In genomic region chr2:164867566-164867965, GRCm38 (mm10) we compare ENCODE assay signal across 9 mouse cellular contexts. TPM values are rescaled to one million over a fixed set of nuclear protein-coding genes. Genes with fewer than 3 reads are reported as not detected.
DNase-seq lines count a peak whose midpoint lies in the region; ATAC-seq lines count a peak whose summit lies in the region.
"Had no signal": no experiment of that assay in that cellular context is flagged by ENCODE, and none has a peak within 500 bp of the region (broad histone marks: within the 10 kb centered on the region; RNA-seq: fewer than 3 reads in every experiment).

No protein-coding gene starts in this region.

- no peaks in the 10 kb centered on the region for H3K36me3 ChIP-seq in heart, embryonic 11.5 days (ENCODE audit: control insufficient read depth, insufficient read depth, low read length)
- H3K36me3 ChIP-seq in liver, embryonic 11.5 days (ENCODE audit: control insufficient read depth, insufficient read depth, low read length), result no peaks in the 10 kb centered on the region

- peaks cover 10% of the 10 kb centered on the region for H3K4me1 ChIP-seq in heart, embryonic 11.5 days (ENCODE audit: control insufficient read depth, insufficient read depth, low read length)
- H3K4me1 ChIP-seq in liver, embryonic 11.5 days (replicated peaks; ENCODE audit: control insufficient read depth, insufficient read depth, low read length), result no peaks in the 10 kb centered on the region

- no peak for DNase-seq in heart, adult 11 months
- DNase-seq in thymus, postnatal 4 days, result peak; percentile 49
- no peak for DNase-seq in thymus, postnatal 10 days (ENCODE audit: low spot score in 2 of 2)
- no peak for DNase-seq in liver, embryonic 11.5 days (ENCODE audit: low spot score)
- DNase-seq in Muller cell, postnatal 12 days (ENCODE audit: inconsistent ontology term), result no peak
- DNase-seq in retina, embryonic 14.5 days (ENCODE audit: low spot score), result no peak
- DNase-seq in layer of hippocampus, postnatal 10 days (ENCODE audit: low spot score in 2 of 2), result no peak

- H3K27ac ChIP-seq in heart, embryonic 11.5 days (ENCODE audit: low read depth, low read length), result peak overlapping the region; percentile 86
- H3K27ac ChIP-seq in liver, embryonic 11.5 days (ENCODE audit: low read depth, low read length), result peak overlapping the region; percentile 10; the same call in 1 of the 2 replicates

- 95% methylated on average over 7 of the region's 7 CpGs for WGBS in heart, embryonic 11.5 days (ENCODE audit: insufficient replicate concordance)
- 88% methylated on average over 7 of the region's 7 CpGs for WGBS in liver, embryonic 11.5 days

- no peak overlapping the region for H3K4me3 ChIP-seq in heart, embryonic 11.5 days (ENCODE audit: low read depth, low read length)
- H3K4me3 ChIP-seq in liver, embryonic 11.5 days (ENCODE audit: low read depth, low read length), result no peak overlapping the region

- H3K4me2 ChIP-seq in heart, embryonic 11.5 days, result no peak overlapping the region
- no peak overlapping the region for H3K4me2 ChIP-seq in liver, embryonic 11.5 days

- ATAC-seq in heart, embryonic 11.5 days (replicated peaks; ENCODE audit: insufficient number of reproducible peaks, low FRiP score, low TSS enrichment), result no peak
- no peak for ATAC-seq in liver, embryonic 11.5 days (replicated peaks; ENCODE audit: low FRiP score)
- ATAC-seq: midbrain, embryonic 16.5 days had no signal

- H3K27me3 ChIP-seq in heart, embryonic 11.5 days (ENCODE audit: control insufficient read depth, insufficient read depth, low read length), result no peaks in the 10 kb centered on the region
- H3K27me3 ChIP-seq in liver, embryonic 11.5 days (replicated peaks; ENCODE audit: control insufficient read depth, insufficient read depth, low read length), result no peaks in the 10 kb centered on the region

- no peaks in the 10 kb centered on the region for H3K9me3 ChIP-seq in heart, embryonic 11.5 days (replicated peaks; ENCODE audit: control insufficient read depth, low read length)
- no peaks in the 10 kb centered on the region for H3K9me3 ChIP-seq in liver, embryonic 11.5 days (ENCODE audit: control insufficient read depth, low read length)

- H3K9ac ChIP-seq in heart, embryonic 11.5 days (ENCODE audit: low read depth, low read length), result no peak overlapping the region
- no peak overlapping the region for H3K9ac ChIP-seq in liver, embryonic 11.5 days (ENCODE audit: low read depth, low read length)

RNA-seq across cellular contexts. Expression of gene Pltp, which starts 10.1 kb away (rescaled TPM):
- 10.4 and 10.8 TPM in 2 replicates for polyA plus RNA-seq in heart, embryonic 11.5 days (2014; fragmentation: Nextera tagmentation; extraction: Ambion mirVana)
- 9.9 and 10.7 TPM in 2 replicates for polyA plus RNA-seq in liver, embryonic 11.5 days (2014; fragmentation: Nextera tagmentation; extraction: Ambion mirVana)
- 10 to 100 TPM; 72.9 to 79.2 TPM for total RNA-seq in layer of hippocampus, postnatal 10 days (2021)

RNA-seq across cellular contexts. Expression of gene Pcif1, which starts 11.5 kb away (rescaled TPM):
- polyA plus RNA-seq in heart, embryonic 11.5 days (2014; fragmentation: Nextera tagmentation; extraction: Ambion mirVana), result 50.1 and 54.8 TPM in 2 replicates
- polyA plus RNA-seq in liver, embryonic 11.5 days (2014; fragmentation: Nextera tagmentation; extraction: Ambion mirVana), result 63.9 and 67.5 TPM in 2 replicates
- 10 to 100 TPM; 45.0 to 50.9 TPM for total RNA-seq in layer of hippocampus, postnatal 10 days (2021)

RNA-seq across cellular contexts. Expression of gene Neurl2, which starts 34.3 kb away (rescaled TPM):
- 41.9 and 43.2 TPM in 2 replicates for polyA plus RNA-seq in heart, embryonic 11.5 days (2014; fragmentation: Nextera tagmentation; extraction: Ambion mirVana)
- polyA plus RNA-seq in liver, embryonic 11.5 days (2014; fragmentation: Nextera tagmentation; extraction: Ambion mirVana), result 3.9 and 4.9 TPM in 2 replicates
- 1 to 10 TPM; 3.5 to 4.7 TPM for total RNA-seq in layer of hippocampus, postnatal 10 days (2021)

RNA-seq across cellular contexts. Expression of gene Ctsa, which starts 34.9 kb away (rescaled TPM):
- polyA plus RNA-seq in heart, embryonic 11.5 days (2014; fragmentation: Nextera tagmentation; extraction: Ambion mirVana), result 143 and 149 TPM in 2 replicates
- polyA plus RNA-seq in liver, embryonic 11.5 days (2014; fragmentation: Nextera tagmentation; extraction: Ambion mirVana), result 97.2 and 103 TPM in 2 replicates
- 10 to 100 TPM; 70.8 to 76.9 TPM for total RNA-seq in layer of hippocampus, postnatal 10 days (2021)

RNA-seq across cellular contexts. Expression of gene Spata25, which starts 39.2 kb away (rescaled TPM):
- polyA plus RNA-seq in heart, embryonic 11.5 days (2014; fragmentation: Nextera tagmentation; extraction: Ambion mirVana), result 0.30 TPM in 1 of 2 replicates, not detected in the other
- polyA plus RNA-seq in liver, embryonic 11.5 days (2014; fragmentation: Nextera tagmentation; extraction: Ambion mirVana), result not detected in 2 replicates
- total RNA-seq in layer of hippocampus, postnatal 10 days (2021), result 1 to 10 TPM in 1 of 2 experiments, not detected in 1; 1.6 TPM
- polyA plus RNA-seq: midbrain, embryonic 16.5 days had no signal
